Mouse (Mus musculus): Measurements from ENCODE around the gene Chmp6. TPM values are rescaled to one million over a fixed set of nuclear protein-coding genes. Genes with fewer than 3 reads are reported as not detected.

The Chmp6 gene
- polyA plus RNA-seq, 1 experiment: 44.2 TPM

- H3K27ac ChIP-seq (ENCODE audit: insufficient read depth, low read length): peak overlapping the region; percentile 98
- peaks cover 16% of the 10 kb centered on the region for H3K4me1 ChIP-seq (ENCODE audit: control insufficient read depth, insufficient read depth, low read length)
- H3K4me3 ChIP-seq (ENCODE audit: insufficient read depth, low read length): peak overlapping the region; percentile 79; the same call in 1 of the 2 replicates
- TF ChIP-seq POLR2A (IDR thresholded peaks at IDR 0.05; ENCODE audit: extremely low read depth, insufficient read depth, low read length) (no peak), CTCF (IDR thresholded peaks at IDR 0.05; ENCODE audit: extremely low read depth, insufficient read depth, low read length) (no peak)
These were observed 26.5 kb downstream of the Chmp6 start for GRCm38 (mm10) chr11:119939711-119940106.

- Histone ChIP-seq H3K4me3 (ENCODE audit: insufficient read depth, low read length) (peak overlapping the region; percentile 79; the same call in 1 of the 2 replicates), H3K4me1 (ENCODE audit: control insufficient read depth, insufficient read depth, low read length) (peaks cover 16% of the 10 kb centered on the region), H3K27ac (ENCODE audit: insufficient read depth, low read length) (peak overlapping the region; percentile 98)
- TF ChIP-seq POLR2A (IDR thresholded peaks at IDR 0.05; ENCODE audit: extremely low read depth, insufficient read depth, low read length) (peak; percentile 78), CTCF (IDR thresholded peaks at IDR 0.05; ENCODE audit: extremely low read depth, insufficient read depth, low read length) (no peak)
These were observed 26.9 kb downstream of the Chmp6 start for GRCm38 (mm10) chr11:119940142-119940541.

DNA sequence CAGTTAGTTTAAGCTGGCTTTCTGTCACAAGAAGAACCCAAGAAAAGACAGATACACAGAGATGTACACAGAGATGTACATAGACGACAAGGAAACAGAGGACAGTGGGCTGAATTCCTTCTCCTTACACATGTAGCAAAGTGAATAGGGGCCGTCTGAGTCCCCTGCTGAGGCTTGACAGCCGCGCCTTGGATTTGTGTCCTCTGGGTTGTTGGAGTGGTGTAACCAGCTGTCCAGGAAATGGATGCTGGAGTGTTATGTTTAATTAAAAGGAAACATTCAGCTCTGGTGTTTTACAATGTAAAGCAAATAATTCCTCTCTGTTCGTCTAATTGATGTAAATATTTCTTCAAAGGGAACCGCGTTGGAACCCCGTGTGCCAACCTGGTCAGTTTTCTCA, 28.6 kb downstream of the Chmp6 start:
- peaks cover 17% of the 10 kb centered on the region for H3K4me1 ChIP-seq (ENCODE audit: control insufficient read depth, insufficient read depth, low read length)
- H3K4me3 ChIP-seq (ENCODE audit: insufficient read depth, low read length): peak overlapping the region; percentile 79
- H3K27ac ChIP-seq (ENCODE audit: insufficient read depth, low read length): peak overlapping the region; percentile 27
- TF ChIP-seq POLR2A (IDR thresholded peaks at IDR 0.05; ENCODE audit: extremely low read depth, insufficient read depth, low read length): no peak

DNA sequence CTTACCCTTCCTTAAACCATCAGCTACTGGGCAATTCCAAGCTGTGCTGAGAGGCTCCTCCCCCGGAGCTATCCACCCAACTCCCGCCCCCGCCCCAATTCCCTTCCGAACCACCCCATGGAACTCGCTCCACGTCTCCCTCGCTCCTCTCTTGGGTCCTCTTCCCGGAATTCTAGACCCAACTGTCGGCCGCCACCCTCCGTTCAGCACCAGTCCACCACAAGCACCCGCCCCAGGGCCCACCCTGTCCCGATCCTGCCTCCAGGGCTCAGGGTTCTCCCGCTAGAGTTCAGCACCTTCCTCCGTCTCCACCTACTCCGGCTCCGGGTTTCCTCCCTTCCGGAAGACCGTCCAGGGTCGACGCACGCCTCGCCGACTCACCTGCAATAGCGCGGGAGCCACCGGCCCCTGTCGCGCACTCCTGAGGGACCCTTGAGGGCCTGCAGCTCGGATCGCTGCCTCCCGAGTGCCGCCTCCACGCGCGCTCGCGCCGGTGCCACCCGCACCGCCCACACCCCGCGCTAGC, 29.0 kb downstream of the Chmp6 start:
- TF ChIP-seq CTCF (IDR thresholded peaks at IDR 0.05; ENCODE audit: extremely low read depth, insufficient read depth, low read length) (no peak), POLR2A (IDR thresholded peaks at IDR 0.05; ENCODE audit: extremely low read depth, insufficient read depth, low read length) (0 out of 2 replicates have a peak, but pooled peaks have one; percentile 9)
- Histone ChIP-seq H3K27ac (ENCODE audit: insufficient read depth, low read length) (peak overlapping the region; percentile 98), H3K4me3 (ENCODE audit: insufficient read depth, low read length) (peak overlapping the region; percentile 79), H3K4me1 (ENCODE audit: control insufficient read depth, insufficient read depth, low read length) (peaks cover 17% of the 10 kb centered on the region)

- Histone ChIP-seq H3K27ac (ENCODE audit: insufficient read depth, low read length) (peak within 1 kb of the TSS; percentile 98), H3K4me3 (ENCODE audit: insufficient read depth, low read length) (peak within 1 kb of the TSS; percentile 79), H3K4me1 (ENCODE audit: control insufficient read depth, insufficient read depth, low read length) (peaks cover 20% of the 10 kb centered on the region)
- TF ChIP-seq CTCF (IDR thresholded peaks at IDR 0.05; ENCODE audit: extremely low read depth, insufficient read depth, low read length) (no peak), POLR2A (IDR thresholded peaks at IDR 0.05; ENCODE audit: extremely low read depth, insufficient read depth, low read length) (peak; percentile 99)
These were observed 29.6 kb downstream of the Chmp6 start, which contains the start of gene Baiap2 for GRCm38 (mm10) chr11:119942727-119943427. Baiap2 (plus strand) TSS chr11:119942763.

GRCm38 (mm10) chr11:119943428-119943988, 30.3 kb downstream of the Chmp6 start:
- Histone ChIP-seq H3K4me3 (ENCODE audit: insufficient read depth, low read length) (peak overlapping the region; percentile 79), H3K27ac (ENCODE audit: insufficient read depth, low read length) (peak overlapping the region; percentile 96), H3K4me1 (ENCODE audit: control insufficient read depth, insufficient read depth, low read length) (peaks cover 19% of the 10 kb centered on the region)
- TF ChIP-seq CTCF (IDR thresholded peaks at IDR 0.05; ENCODE audit: extremely low read depth, insufficient read depth, low read length): no peak
- no peak for TF ChIP-seq POLR2A (IDR thresholded peaks at IDR 0.05; ENCODE audit: extremely low read depth, insufficient read depth, low read length)

DNA sequence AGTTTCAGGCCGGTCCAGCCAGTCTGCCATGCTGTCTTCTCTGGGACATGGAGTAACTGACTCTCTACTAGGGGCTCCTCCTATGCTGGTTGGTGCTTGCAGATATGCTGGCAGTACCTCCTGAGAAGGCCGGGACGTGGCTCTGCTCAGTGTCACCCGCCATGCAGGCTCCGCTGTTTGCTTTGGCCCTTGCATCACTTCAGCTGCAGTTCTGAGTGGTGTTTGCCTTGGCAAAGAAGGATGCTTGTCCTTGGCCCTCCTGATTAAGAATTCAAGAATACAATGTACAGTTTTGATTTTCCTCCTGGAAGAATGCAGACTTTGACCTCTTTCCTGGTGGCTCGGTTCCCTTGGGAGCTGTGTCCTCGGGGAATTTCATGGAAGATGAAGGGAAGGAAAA, 32.1 kb downstream of the Chmp6 start:
- H3K27ac ChIP-seq (ENCODE audit: insufficient read depth, low read length): no peak overlapping the region
- peak overlapping the region; percentile 79 for H3K4me3 ChIP-seq (ENCODE audit: insufficient read depth, low read length)
- TF ChIP-seq POLR2A (IDR thresholded peaks at IDR 0.05; ENCODE audit: extremely low read depth, insufficient read depth, low read length) (no peak), CTCF (IDR thresholded peaks at IDR 0.05; ENCODE audit: extremely low read depth, insufficient read depth, low read length) (no peak)
- H3K4me1 ChIP-seq (ENCODE audit: control insufficient read depth, insufficient read depth, low read length): peaks cover 16% of the 10 kb centered on the region

DNA sequence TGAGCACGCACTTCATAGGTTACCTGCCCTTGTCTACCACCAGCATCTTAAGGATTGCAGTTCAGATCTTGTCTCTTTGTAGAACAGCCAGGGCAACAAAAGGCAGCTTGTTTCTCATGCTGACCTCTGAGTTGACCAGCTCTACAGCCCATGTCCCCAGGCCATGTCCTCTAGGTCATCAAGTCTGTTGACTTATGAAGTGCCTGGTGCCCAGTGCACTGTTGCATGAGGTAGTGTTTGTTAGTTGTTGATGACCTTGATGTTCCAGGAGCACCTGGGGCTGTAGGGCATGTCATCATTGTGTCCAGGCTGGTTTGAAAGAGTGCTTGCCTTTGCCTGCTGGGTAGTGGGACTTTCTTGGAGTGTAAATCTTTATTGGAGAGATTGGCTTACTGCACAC, 34.2 kb downstream of the Chmp6 start:
- no peak overlapping the region; the same call in 1 of the 2 replicates for H3K4me3 ChIP-seq (ENCODE audit: insufficient read depth, low read length)

DNA sequence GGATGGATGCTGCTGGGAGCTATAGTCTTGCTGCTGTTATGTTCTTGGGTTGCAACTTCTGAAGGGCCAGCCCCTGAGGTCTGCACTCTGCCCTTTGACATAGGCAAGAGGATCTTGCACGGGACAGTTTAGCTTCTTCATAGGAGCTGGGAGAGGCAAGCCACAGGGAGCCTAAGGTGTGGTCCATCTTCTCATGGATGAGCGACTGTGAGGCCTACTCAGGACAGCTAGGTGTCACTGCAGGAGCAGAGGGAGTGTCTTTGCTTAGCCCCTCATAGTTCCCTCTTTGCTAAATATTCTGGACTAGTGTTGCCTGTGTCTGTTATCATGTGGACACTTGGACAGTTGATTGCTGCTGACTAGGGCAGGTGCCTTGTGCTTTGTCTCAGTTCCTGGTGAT, 34.7 kb downstream of the Chmp6 start:
- TF ChIP-seq POLR2A (IDR thresholded peaks at IDR 0.05; ENCODE audit: extremely low read depth, insufficient read depth, low read length): no peak
- TF ChIP-seq CTCF (IDR thresholded peaks at IDR 0.05; ENCODE audit: extremely low read depth, insufficient read depth, low read length): peak; percentile 20; the same call in 1 of the 2 replicates
- no peak overlapping the region for H3K4me3 ChIP-seq (ENCODE audit: insufficient read depth, low read length)
- no peak overlapping the region for H3K27ac ChIP-seq (ENCODE audit: insufficient read depth, low read length)
- peaks cover 32% of the 10 kb centered on the region for H3K4me1 ChIP-seq (ENCODE audit: control insufficient read depth, insufficient read depth, low read length)

More for the DNA sequence above, 34.2 kb downstream of the Chmp6 start:
- Histone ChIP-seq H3K27ac (ENCODE audit: insufficient read depth, low read length) (no peak overlapping the region), H3K4me1 (ENCODE audit: control insufficient read depth, insufficient read depth, low read length) (peaks cover 28% of the 10 kb centered on the region)
- TF ChIP-seq POLR2A (IDR thresholded peaks at IDR 0.05; ENCODE audit: extremely low read depth, insufficient read depth, low read length) (no peak), CTCF (IDR thresholded peaks at IDR 0.05; ENCODE audit: extremely low read depth, insufficient read depth, low read length) (no peak)
